Mouse (Mus musculus) testis, adult 2 months (tissue): Measurements from ENCODE around the gene Ints1. TPM values are rescaled to one million over a fixed set of nuclear protein-coding genes. Genes with fewer than 3 reads are reported as not detected.

Experiments
- H3K27ac ChIP-seq: fragments of 200-500 bp; 2 replicates; pipeline ENCODE4 v1.5.1; 2012; ENCODE audit warnings: low read depth, low read length; ENCODE audit not compliant: control insufficient read depth, insufficient read depth
- H3K27me3 ChIP-seq: fragments of 200-500 bp; 2 replicates; pipeline ENCODE4 v1.6.1; 2012; ENCODE audit warnings: mild to moderate bottlenecking, low read length, moderate library complexity; ENCODE audit not compliant: control insufficient read depth, insufficient read depth
- H3K36me3 ChIP-seq: fragments of 200-500 bp; 2 replicates; pipeline ENCODE4 v1.6.1; 2012; ENCODE audit warnings: mild to moderate bottlenecking, low read length; ENCODE audit not compliant: control insufficient read depth, insufficient read depth
- H3K4me1 ChIP-seq: fragments of 200-500 bp; 2 replicates; pipeline ENCODE4 v1.6.1; 2012; ENCODE audit warnings: low read length; ENCODE audit not compliant: control insufficient read depth, insufficient read depth
- H3K4me3 ChIP-seq: fragments of 200-500 bp; 2 replicates; pipeline ENCODE4 v1.5.1; 2012; ENCODE audit warnings: low read depth, mild to moderate bottlenecking, low read length, moderate library complexity, mixed read lengths; ENCODE audit not compliant: control insufficient read depth
- CTCF ChIP-seq: fragments of 200-500 bp; IDR thresholded peaks from 2 replicates; pipeline ENCODE4 v1.5.1; 2012; ENCODE audit warnings: low read depth, mild to moderate bottlenecking, inconsistent platforms, low read length, moderate library complexity; ENCODE audit not compliant: control insufficient read depth, insufficient read depth, insufficient replicate concordance
- POLR2A ChIP-seq: fragments of 200-500 bp; IDR thresholded peaks from 2 replicates; pipeline ENCODE4 v1.6.1; 2012; ENCODE audit warnings: low read depth, mild to moderate bottlenecking, inconsistent platforms, low read length, moderate library complexity; ENCODE audit not compliant: control insufficient read depth
- polyA plus RNA-seq: library from polyadenylated mRNA; depleted of rRNA; stranded (reverse); fragments of >200 nt; gene quantifications from 2 replicates; pipeline ENCODE4 v1.2.3, GENCODE M21; 2012

Ints1 gene
- polyA plus RNA-seq, 1 experiment: 36.4 TPM

DNA sequence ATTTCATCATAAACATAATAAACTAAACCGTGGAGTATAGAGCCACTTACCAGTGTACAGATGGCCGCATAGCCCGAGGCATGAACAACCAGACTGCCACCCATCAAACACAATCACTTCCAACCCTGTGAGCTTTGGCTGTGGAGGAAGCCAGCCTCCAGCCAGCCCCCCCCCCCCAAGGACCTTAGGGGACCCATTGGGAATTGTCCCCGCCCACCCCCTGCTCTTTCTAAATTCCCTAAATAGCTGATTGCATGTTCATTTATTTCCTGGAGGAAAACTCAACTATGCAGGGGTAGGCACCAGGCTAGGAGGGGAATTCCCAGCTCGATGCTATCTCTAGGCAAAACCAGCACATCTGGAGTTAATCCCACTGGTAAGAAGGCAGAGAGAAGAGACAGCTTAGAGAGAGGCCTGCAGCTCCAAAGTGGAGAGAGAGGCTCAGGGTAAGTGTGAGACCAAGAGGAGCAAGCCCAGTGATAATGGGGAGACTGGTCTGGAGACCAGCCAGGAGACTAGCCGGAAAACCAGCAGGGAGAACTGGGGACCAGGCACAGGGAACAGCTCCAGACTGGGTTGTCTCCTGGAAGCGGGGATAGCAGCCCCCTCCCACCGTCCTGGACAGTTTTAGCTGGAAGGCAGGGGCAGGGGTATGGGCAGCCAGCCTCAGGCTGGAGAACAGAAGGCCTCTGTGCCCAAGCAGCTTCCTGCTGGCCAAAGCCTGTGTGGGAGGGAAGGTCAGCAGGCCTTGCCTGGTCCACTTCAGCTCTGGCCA is 44.6 kb downstream of the Ints1 start:
- Histone ChIP-seq H3K4me1 (peaks cover 7% of the 10 kb centered on the region), H3K4me3 (no peak overlapping the region), H3K27me3 (no peaks in the 10 kb centered on the region), H3K36me3 (no peaks in the 10 kb centered on the region), H3K27ac (0 out of 2 replicates have a peak overlapping the region, but pooled peaks have one; percentile 31)
- TF ChIP-seq POLR2A (no peak), CTCF (no peak)

DNA sequence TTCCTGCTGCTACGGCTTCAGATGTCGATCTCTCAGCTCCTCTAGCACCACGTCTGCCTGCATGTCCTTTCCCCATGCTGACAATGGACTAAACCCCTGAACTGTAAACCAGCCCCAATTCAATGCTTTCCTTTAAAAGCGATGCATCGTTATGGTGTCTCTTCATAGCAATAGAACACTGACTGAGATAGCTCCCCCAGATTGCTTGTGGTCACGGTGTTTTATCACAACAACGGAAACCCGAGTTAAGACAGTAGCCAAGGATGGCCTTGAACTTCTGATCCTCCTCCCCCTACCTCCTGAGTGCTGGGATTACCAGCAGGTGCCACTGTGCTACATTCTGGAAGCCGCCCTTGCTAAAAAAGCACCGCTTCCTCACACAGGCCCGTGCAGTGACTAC is 48.2 kb downstream of the Ints1 start:
- TF ChIP-seq CTCF: no peak
- no peak for TF ChIP-seq POLR2A
- Histone ChIP-seq H3K4me3 (no peak overlapping the region), H3K27ac (no peak overlapping the region), H3K36me3 (no peaks in the 10 kb centered on the region), H3K4me1 (peaks cover 13% of the 10 kb centered on the region), H3K27me3 (no peaks in the 10 kb centered on the region)

DNA sequence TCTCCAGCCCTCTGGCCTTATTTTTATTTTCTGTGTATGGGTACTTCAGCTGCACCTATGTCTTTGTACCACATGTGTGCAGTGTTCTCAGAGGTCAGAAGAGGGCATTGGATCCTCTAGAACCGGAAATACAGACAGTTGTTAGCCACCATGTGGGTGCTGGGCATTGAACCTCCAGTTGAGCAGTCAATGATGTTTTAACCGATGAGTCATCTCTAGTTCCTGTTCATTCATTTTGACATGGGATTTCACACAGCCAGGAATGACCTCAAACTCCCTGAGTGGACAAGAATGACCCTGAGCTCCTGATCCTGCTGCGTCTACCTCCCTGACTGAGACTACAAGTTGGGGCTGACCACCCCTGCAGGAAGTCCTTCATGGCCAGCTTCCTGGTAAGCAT is 49.3 kb downstream of the Ints1 start:
- Histone ChIP-seq H3K4me3 (no peak overlapping the region), H3K27me3 (no peaks in the 10 kb centered on the region), H3K36me3 (no peaks in the 10 kb centered on the region), H3K4me1 (peaks cover 13% of the 10 kb centered on the region), H3K27ac (no peak overlapping the region)
- TF ChIP-seq POLR2A (no peak), CTCF (no peak)

DNA sequence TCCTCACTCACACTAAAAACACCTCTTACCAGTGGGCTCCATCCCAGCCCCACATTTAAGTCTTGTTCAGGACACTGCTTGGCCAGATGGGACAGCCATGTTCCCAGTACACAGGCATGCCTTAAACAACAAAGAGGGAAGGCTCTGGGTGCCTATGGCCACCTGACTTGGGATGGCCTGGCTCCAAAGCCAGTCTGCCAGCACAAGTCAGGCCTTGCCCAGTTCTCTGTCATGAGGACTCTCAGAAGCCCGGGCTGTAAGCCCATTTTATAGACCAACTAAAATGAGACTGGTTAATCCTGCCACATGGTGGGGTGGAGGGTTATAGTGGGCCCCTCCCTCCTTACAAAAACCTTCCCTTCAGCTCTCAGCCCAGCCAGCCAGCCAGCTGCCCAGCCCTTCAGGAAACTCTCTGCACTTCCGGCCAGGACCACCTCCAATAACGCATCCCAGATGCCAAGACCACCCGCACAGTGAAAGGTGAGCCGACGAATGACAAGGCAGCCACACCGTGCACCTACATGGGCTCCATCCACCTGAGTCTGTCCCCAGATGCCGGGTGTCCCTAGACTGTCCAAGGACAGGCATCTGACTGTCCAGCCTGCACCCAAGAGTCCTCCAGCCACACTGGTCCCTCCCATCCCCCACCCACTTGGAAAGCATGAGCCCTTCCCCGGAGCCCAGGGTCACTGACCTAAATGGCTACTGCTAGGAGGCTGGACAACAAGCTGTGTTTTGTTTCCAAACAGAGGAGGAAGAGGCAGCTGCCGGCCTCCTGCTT is 50.9 kb downstream of the Ints1 start:
- Histone ChIP-seq H3K27me3 (no peaks in the 10 kb centered on the region), H3K27ac (no peak overlapping the region), H3K4me1 (peaks cover 15% of the 10 kb centered on the region), H3K36me3 (no peaks in the 10 kb centered on the region), H3K4me3 (no peak overlapping the region)
- no peak for TF ChIP-seq CTCF
- no peak for TF ChIP-seq POLR2A

DNA sequence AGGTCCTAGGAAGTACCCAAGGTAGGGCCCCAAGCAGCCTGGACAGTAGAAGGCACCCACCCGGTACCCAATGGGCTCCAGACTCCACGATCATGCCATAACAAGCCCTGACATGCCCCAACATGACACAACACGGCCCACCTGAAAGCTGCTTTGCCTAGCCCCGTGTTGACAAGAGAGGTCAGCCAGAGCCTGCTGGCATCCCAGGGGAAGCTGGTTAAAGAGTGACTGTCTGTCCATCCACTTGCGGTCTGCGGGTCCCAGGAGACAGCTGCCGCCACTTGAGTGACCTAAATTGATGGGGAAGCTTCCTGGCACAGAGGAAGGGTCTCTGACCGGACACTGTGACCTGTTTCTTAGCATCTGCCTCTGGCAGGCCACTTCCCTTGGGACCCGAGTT is 52.4 kb downstream of the Ints1 start:
- Histone ChIP-seq H3K27me3 (no peaks in the 10 kb centered on the region), H3K27ac (no peak overlapping the region), H3K4me3 (no peak overlapping the region), H3K4me1 (peaks cover 15% of the 10 kb centered on the region), H3K36me3 (no peaks in the 10 kb centered on the region)
- TF ChIP-seq POLR2A (no peak), CTCF (no peak)

DNA sequence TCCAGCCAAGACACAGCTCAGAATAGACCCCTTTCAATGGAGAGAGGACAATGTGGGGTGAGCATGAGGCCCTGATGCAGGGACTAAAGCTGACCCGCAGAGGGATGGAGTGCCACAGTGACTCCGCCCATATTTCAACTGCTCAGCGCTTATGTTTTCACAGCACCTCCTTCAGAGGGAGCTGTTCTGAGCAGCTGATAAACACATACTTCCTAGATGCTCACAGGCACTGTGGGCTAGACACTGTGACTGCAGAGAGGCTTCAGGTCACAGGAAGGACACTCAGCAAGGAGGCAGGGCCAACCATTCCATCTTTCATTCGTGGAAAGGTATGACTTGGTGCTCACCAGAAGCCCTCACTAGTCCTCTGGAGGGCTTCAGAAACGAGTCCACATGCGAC is 52.8 kb downstream of the Ints1 start:
- Histone ChIP-seq H3K4me3 (no peak overlapping the region), H3K36me3 (no peaks in the 10 kb centered on the region), H3K27ac (no peak overlapping the region), H3K4me1 (peaks cover 15% of the 10 kb centered on the region), H3K27me3 (no peaks in the 10 kb centered on the region)
- no peak for TF ChIP-seq POLR2A
- no peak for TF ChIP-seq CTCF

DNA sequence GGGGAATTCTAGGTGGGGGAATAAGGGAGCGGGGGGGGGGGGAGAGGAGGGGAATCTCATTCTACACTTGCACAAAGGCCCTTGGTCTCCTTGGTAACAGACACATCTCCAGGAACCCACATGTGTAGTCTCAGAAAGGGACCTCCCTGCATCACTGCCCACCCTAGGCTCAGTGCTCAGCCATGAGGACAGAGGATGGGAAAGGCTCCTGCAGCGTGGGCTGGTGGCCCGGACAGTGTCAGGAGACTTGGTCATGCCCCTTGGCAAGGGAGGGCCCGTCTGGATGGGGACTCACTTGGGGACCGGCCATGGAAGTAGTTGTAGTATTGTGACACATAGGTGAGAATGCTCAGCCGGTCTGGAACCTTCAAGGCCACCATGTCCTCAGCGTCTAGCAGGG is 56.5 kb downstream of the Ints1 start:
- TF ChIP-seq POLR2A: no peak
- no peak for TF ChIP-seq CTCF

More for the DNA sequence above, 56.5 kb downstream of the Ints1 start:
- Histone ChIP-seq H3K4me3 (no peak overlapping the region), H3K4me1 (peaks cover 4% of the 10 kb centered on the region), H3K36me3 (no peaks in the 10 kb centered on the region), H3K27me3 (no peaks in the 10 kb centered on the region), H3K27ac (no peak overlapping the region)
